Mouse (Mus musculus) lung, adult 2 months (tissue): ENCODE data around the gene Psmb9. TPM values are rescaled to one million over a fixed set of nuclear protein-coding genes. Genes with fewer than 3 reads are reported as not detected.

Experiments used
- DNase-seq: peaks from one replicate; pipeline ENCODE4 v3.0.0; 2022
- H3K4me1 ChIP-seq: fragments of 200-500 bp; 2 replicates; pipeline ENCODE4 v1.6.1; 2011; ENCODE audit warnings: low read length; ENCODE audit not compliant: control insufficient read depth, insufficient read depth
- H3K4me3 ChIP-seq: fragments of 200-500 bp; replicated peaks from 2 replicates; pipeline ENCODE3; 2011; ENCODE audit warnings: low read depth, mild to moderate bottlenecking, control low read depth, low read length; ENCODE audit errors: extremely low read depth
- CTCF ChIP-seq: fragments of 200-500 bp; IDR thresholded peaks from 2 replicates; pipeline ENCODE4 v1.5.1; 2011; ENCODE audit warnings: mild to moderate bottlenecking, low read length, control low read depth; ENCODE audit not compliant: insufficient read depth
- POLR2A ChIP-seq: fragments of 200-500 bp; IDR thresholded peaks from 2 replicates; pipeline ENCODE4 v1.6.1; 2011; ENCODE audit warnings: low read depth, mild to moderate bottlenecking, control low read depth, low read length, borderline replicate concordance; ENCODE audit errors: extremely low read depth
- WGBS: fragments of 180-500 bp; shearing (Covaris S2); methylation state at CpG from one replicate; pipeline ENCODE4 v1.1.7; 2018; 5-methylcytosine and 5-hydroxymethylcytosine counted together
- polyA plus RNA-seq: library from polyadenylated mRNA; depleted of rRNA; stranded (reverse); fragments of >200 nt; gene quantifications from 2 replicates; pipeline ENCODE4 v1.2.3, GENCODE M21; 2012

Gene Psmb9
- polyA plus RNA-seq, 1 experiment = 83.8 TPM

DNA sequence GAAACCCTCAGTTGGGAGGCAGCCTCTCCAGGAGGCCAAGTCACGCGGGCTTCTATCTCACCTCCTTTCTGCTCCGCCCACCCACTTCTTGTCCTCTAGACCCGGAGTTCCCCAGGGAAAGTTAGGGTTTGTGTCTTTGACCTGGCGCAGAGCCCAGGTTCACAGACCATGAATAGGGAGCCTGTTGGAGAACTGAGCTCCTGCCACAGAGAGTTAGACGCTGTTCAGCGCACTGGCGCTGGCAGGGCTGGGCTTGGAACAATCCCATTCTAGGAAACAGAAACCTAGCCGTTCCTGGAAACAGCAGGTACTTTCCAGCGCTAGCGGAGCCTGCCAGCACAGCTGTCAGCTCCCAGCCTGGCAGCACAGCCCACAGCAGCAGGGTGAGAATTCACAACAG is 31.1 kb upstream of the Psmb9 start:
- peak overlapping the region; percentile 40 for H3K4me3 ChIP-seq
- peak; percentile 71 for DNase-seq
- H3K4me1 ChIP-seq = no peaks in the 10 kb centered on the region
- no peak for TF ChIP-seq POLR2A
- no peak for TF ChIP-seq CTCF
- WGBS = 42% methylated on average over 11 of the region's 11 CpGs

DNA sequence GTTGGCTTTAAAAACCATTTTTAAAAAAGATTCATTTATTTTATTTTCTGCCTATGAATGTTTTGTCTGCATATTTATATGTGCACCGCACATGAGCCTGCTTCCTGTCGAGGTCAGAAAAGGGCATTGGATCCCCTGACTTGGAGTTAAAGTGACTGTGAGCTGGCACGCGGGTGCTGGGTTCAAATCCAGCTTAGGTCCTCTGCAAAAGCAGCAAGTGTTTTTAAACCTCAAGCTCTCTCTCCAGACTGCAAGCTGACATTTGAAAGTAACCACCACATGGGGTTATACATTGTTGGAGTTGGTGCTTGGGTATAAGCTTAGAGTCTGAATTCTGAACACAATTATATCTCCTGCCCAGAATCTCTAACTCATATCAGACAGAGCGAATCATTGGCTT is 30.4 kb upstream of the Psmb9 start:
- TF ChIP-seq CTCF (no peak), POLR2A (no peak)
- 81% methylated on average over 5 of the region's 5 CpGs for WGBS
- DNase-seq = no peak

DNA sequence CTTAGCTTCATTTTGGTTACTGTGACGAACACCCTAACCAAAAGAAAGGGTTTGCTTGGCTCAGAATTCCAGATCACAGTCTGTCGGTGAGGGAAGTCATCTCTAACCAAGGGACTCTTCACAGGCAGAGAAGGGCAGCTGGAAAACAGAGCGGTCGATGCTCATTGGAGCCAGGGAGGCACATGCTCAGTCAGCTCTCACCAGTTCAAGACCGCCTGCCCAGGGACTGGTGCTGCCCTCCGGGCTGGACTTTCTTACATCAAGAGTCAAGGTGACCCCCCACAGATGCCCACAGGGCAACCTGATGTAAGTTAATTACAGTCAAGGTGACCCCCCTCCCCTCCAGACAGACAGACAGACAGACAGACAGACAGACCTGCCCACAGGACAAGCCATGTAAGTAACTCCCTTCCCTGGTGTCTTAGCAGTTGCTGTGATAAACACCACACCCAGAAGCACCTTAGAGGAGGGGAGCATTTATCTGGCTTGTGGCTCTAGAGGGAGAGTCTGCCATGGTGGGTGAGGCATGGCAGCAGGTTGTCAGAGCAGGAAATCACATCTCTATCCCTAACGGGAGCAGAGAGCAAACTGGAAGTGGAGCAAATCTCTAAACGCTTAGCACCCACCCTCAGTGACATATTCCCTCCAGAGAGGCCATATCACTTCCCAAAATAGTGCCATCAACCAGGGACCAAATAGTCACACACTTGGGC is 29.8 kb upstream of the Psmb9 start:
- DNase-seq = no peak
- no peak overlapping the region for H3K4me3 ChIP-seq
- 80% methylated on average over 8 of the region's 8 CpGs for WGBS
- no peaks in the 10 kb centered on the region for H3K4me1 ChIP-seq
- TF ChIP-seq CTCF (no peak), POLR2A (no peak)

More for the DNA sequence above, 30.4 kb upstream of the Psmb9 start:
- H3K4me3 ChIP-seq = no peak overlapping the region
- H3K4me1 ChIP-seq = no peaks in the 10 kb centered on the region

DNA sequence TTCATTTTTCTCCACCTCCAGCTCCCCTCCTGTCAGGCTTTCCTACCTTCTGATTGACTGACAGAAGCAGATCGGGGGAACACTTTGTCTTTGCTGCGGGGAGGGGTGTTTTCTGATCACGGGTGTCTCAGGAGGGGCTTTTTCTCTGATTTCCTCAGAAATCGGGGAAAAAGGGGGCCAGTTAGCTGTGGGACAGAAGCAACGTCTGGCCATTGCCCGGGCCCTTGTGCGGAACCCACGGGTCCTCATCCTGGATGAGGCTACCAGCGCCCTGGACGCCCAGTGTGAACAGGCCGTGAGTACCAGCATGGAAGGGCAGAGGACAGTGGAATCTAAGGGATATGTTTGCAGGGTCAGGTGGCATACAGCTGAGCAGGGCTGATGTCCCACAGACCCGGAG is 27.6 kb upstream of the Psmb9 start:
- no peaks in the 10 kb centered on the region for H3K4me1 ChIP-seq
- TF ChIP-seq POLR2A (no peak), CTCF (no peak)
- DNase-seq = no peak
- H3K4me3 ChIP-seq = no peak overlapping the region
- WGBS = 89% methylated on average over 12 of the region's 12 CpGs

DNA sequence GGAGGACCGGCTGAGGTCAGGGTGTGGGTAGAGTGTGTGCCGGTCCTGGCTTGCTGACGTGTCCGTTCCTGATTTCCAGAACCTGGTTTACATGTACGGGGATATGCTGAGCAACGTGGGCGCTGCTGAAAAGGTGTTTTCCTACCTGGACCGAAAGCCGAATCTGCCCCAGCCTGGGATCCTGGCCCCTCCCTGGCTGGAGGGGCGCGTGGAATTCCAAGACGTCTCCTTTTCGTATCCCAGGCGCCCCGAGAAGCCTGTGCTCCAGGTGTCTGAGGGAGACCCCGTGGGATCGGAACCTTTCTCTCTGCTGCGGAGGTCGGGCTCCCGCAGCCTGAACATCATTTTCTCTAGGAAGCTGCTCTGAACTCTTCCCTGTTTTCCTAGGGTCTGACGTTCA is 26.4 kb upstream of the Psmb9 start:
- DNase-seq = no peak
- TF ChIP-seq CTCF (no peak), POLR2A (no peak)
- no peaks in the 10 kb centered on the region for H3K4me1 ChIP-seq
- 72% methylated on average over 21 of the region's 21 CpGs for WGBS
- no peak overlapping the region for H3K4me3 ChIP-seq

DNA sequence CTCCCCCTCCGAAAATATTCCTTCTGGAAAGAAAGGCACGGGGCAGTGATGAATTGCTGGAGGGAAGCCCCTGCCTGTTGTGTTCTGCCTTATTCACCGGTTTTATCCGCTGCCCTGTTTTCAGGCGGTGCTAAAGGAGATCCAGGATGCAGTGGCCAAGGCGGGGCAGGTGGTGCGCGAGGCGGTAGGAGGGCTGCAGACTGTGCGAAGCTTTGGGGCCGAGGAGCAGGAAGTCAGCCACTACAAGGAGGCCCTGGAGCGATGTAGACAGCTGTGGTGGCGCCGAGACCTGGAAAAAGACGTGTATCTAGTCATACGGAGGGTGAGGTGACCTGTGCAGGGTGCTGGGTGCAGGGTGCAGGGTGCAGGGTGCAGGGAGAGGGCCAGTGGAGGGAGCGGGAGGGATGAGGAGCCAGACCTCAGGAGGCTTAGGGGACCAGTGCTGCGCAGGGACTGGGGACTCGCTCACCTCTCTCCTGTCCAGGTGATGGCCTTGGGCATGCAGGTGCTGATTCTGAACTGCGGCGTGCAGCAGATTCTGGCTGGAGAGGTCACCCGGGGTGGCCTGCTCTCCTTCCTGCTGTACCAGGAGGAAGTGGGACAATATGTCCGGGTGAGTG is 24.3 kb upstream of the Psmb9 start:
- TF ChIP-seq POLR2A (no peak), CTCF (no peak)
- no peak for DNase-seq

DNA sequence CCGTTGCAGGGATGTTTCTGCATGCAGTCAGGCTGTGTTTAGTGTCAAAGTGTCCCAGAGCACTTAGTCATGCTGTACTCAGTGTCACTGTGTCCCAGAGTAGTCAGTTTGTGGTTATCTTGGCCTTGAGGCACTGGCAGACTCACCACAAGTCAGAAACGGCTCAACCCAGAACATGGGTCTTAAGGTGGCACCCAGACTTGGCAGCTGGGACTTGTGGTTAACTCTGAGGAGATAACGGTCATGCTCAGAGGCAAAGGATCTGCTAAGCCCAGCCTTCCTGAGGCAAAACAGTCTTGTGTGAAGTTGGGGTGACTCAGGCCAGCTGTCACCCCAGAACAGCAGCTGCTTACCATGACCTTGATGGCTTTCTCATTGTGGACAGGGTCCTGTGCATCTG is 23.0 kb upstream of the Psmb9 start:
- Histone ChIP-seq H3K4me3 (no peak overlapping the region), H3K4me1 (0 out of 2 replicates have a peak, but pooled peaks cover 2% of the 10 kb centered on the region)
- 65% methylated on average over 3 of the region's 3 CpGs for WGBS
- TF ChIP-seq CTCF (no peak), POLR2A (no peak)
- DNase-seq = no peak

More for the DNA sequence above, 24.3 kb upstream of the Psmb9 start:
- H3K4me3 ChIP-seq = no peak overlapping the region
- no peaks in the 10 kb centered on the region for H3K4me1 ChIP-seq
- 49% methylated on average over 23 of the region's 23 CpGs for WGBS

DNA sequence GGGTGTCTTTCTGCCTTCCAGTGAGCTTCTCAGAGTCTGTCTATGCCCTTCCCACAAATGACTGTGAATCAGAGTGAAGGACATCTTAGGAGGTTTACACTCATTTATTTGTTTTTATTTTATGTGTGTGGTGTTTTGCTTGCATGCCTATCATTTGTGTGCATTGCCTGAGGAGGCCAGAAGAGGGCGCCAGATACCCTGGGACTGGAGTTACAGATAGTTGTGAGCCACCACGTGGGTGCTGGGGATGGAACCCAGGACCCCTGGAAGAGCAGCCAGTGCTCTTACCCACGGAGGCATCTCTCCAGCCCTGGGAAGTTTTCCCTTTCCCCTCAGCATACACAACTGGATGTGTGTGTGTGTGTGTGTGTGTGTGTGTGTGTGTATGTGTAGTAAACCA is 22.1 kb upstream of the Psmb9 start:
- TF ChIP-seq CTCF (peak; percentile 40; the same call in 1 of the 2 replicates), POLR2A (no peak)
- 53% methylated on average over 3 of the region's 3 CpGs for whole genome bisulfite sequencing
- DNase-seq = no peak

DNA sequence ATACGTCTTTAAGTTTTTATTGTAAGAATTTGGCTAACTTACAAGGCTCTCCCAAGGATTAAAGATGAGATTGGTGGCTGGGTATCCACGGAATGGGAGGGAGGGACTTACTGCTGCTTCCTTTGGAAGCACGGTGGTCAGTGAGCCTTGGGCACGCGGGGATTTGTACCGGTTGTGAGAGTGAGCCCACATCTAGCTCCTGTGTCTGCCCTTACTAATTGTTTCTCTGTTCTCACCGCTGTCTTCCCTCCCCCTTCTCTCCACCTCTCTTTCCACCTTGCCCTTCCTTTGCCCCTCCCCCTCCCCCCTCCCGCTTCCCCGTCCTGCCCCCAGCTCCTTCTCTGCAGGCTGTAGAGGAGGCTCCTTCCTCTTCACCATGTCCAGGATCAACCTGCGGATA is 20.9 kb upstream of the Psmb9 start:
- DNase-seq = no peak

More for the DNA sequence above, 22.1 kb upstream of the Psmb9 start:
- Histone ChIP-seq H3K4me3 (no peak overlapping the region), H3K4me1 (0 out of 2 replicates have a peak, but pooled peaks cover 5% of the 10 kb centered on the region)

DNA sequence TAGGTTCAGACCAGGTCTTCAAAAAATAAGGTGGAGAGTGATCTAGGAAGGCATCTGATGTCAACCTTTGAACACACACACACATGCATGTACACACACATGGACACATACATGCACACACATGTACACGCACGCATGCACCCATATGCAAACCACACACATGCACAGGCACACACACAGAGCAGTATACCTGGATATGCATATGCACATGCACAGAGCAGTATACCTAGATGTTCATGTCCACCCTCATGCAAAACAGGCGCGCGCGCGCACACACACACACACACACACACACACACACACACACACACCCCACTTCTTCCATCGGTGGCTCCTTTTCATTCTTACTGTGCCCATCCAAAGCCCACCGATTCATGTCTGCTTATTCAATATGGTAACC is 20.3 kb upstream of the Psmb9 start:
- TF ChIP-seq CTCF (no peak), POLR2A (no peak)

More for the DNA sequence above, 20.9 kb upstream of the Psmb9 start:
- TF ChIP-seq CTCF (no peak), POLR2A (no peak)
- Histone ChIP-seq H3K4me3 (no peak overlapping the region), H3K4me1 (peaks cover 7% of the 10 kb centered on the region)
- WGBS = 47% methylated on average over 10 of the region's 10 CpGs

DNA sequence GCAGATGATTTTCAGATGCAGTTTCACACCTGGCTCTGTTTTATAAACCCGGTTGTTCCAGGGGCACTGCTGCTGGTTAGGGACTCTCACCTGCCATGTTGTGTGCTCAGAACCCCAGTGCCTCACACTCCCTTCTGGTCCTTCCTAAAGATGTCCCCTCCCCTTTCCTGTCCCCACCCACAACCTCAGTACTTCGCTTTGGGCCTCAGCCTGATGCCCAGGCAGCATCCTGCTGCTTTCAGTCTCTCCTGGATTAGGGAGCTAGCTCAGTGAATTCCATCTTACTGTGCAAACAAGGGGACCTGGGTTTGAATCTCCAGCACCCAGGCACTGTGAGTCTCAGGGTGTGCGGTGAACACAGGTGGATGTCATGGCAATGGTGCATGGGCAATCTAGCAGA is 19.9 kb upstream of the Psmb9 start:
- Histone ChIP-seq H3K4me3 (no peak overlapping the region), H3K4me1 (peaks cover 7% of the 10 kb centered on the region)
- TF ChIP-seq POLR2A = no peak
- TF ChIP-seq CTCF = no peak
- DNase-seq = no peak
- WGBS = 56% methylated on average over 3 of the region's 3 CpGs

More for the DNA sequence above, 20.3 kb upstream of the Psmb9 start:
- Histone ChIP-seq H3K4me3 (no peak overlapping the region), H3K4me1 (peaks cover 7% of the 10 kb centered on the region)
- WGBS = 93% methylated on average over 9 of the region's 9 CpGs
- DNase-seq = no peak
